23 mouse cellular contexts compared by ENCODE assay signal in the genomic region with DNA sequence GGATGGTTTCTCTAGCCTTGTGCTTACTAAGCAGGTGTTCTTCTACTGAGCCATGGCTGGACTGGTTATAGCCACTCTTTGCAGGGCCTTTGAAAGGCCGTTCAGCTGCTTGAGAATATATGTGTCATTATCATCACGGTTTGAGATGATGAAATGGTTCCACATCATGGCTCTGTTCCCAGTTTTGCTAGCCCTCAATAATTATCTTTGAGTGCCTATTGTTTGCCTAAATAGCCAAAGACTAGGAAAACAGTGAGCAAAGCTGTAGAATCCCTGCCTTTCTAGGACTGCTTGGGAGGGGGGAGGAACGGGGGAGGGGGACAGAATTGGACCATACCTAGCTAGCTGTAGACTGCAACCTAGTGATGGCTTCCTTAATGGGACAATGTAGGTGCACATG. TPM values are rescaled to one million over a fixed set of nuclear protein-coding genes. Genes with fewer than 3 reads are reported as not detected.
DNase-seq lines count a peak whose midpoint lies in the region; TF ChIP-seq lines count a peak whose summit lies in the region.
"Had no signal": no experiment of that assay in that cellular context is flagged by ENCODE, and none has a peak within 500 bp of the region (broad histone marks: within the 10 kb centered on the region; RNA-seq: fewer than 3 reads in every experiment).

No protein-coding gene starts in this region.

- peaks cover 23% of the 10 kb centered on the region for H3K4me1 ChIP-seq in heart, embryonic 10.5 days
- peaks cover 4% of the 10 kb centered on the region; the same call in 1 of the 2 replicates for H3K4me1 ChIP-seq in heart, adult 2 months (ENCODE audit: control insufficient read depth, insufficient read depth, low read length)
- H3K4me1 ChIP-seq in CH12.LX (ENCODE audit: control insufficient read depth in 1 of 2, insufficient read depth in 2 of 2), result peaks cover 19 to 20% of the 10 kb centered on the region in 2 experiments
- H3K4me1 ChIP-seq: midbrain, embryonic 15.5 days; neural tube, embryonic 15.5 days had no signal

- no peaks in the 10 kb centered on the region for H3K27me3 ChIP-seq in heart, embryonic 10.5 days (ENCODE audit: insufficient read depth, poor library complexity, severe bottlenecking)
- no peaks in the 10 kb centered on the region for H3K27me3 ChIP-seq in heart, adult 2 months (ENCODE audit: control insufficient read depth, insufficient read depth, low read length)
- no peaks in the 10 kb centered on the region for H3K27me3 ChIP-seq in CH12.LX (replicated peaks)
- H3K27me3 ChIP-seq: liver, embryonic 13.5 days; midbrain, embryonic 15.5 days; neural tube, embryonic 15.5 days had no signal

- dilution Hi-C loops in CH12.LX (cut with MboI; ENCODE audit: extremely low pct_ligation_motif_present, extremely low pct_unique_long_range_greater_than_20kb, low sequenced_read_pairs), result no loop called here

- no peaks in the 10 kb centered on the region for H3K36me3 ChIP-seq in heart, embryonic 10.5 days
- peaks cover 2% of the 10 kb centered on the region for H3K36me3 ChIP-seq in heart, adult 2 months (ENCODE audit: control insufficient read depth, insufficient read depth, low read length)
- no peaks in the 10 kb centered on the region for H3K36me3 ChIP-seq in CH12.LX (replicated peaks in 1 of 2; ENCODE audit: control insufficient read depth in 1 of 2, insufficient read depth in 1 of 2, low read length in 1 of 2)
- H3K36me3 ChIP-seq: liver, embryonic 13.5 days; midbrain, embryonic 15.5 days; neural tube, embryonic 15.5 days had no signal

- in situ Hi-C loops in CH12.LX (cut with MboI; ENCODE audit: low pct_ligation_motif_present, low pct_unique_long_range_greater_than_20kb, low sequenced_read_pairs), result no loop called here

- no peak for TF ChIP-seq EP300 in heart, adult 2 months (IDR thresholded peaks at IDR 0.05; ENCODE audit: insufficient read depth, low read depth, low read length)
- TF ChIP-seq EP300 in CH12.LX (IDR thresholded peaks at IDR 0.05; ENCODE audit: low read length), result no peak

- no peak overlapping the region for H3K4me3 ChIP-seq in heart, embryonic 10.5 days
- H3K4me3 ChIP-seq in heart, adult 2 months, result no peak overlapping the region
- H3K4me3 ChIP-seq in layer of hippocampus, adult 2 months, result no peak overlapping the region
- H3K4me3 ChIP-seq in CH12.LX (replicated peaks in 1 of 3; ENCODE audit: low read depth in 2 of 3, low read length in 2 of 3, poor library complexity in 1 of 3), result no peak overlapping the region
- H3K4me3 ChIP-seq: liver, embryonic 13.5 days; midbrain, embryonic 15.5 days; neural tube, embryonic 15.5 days had no signal

- 0 out of 2 replicates have a peak overlapping the region, but pooled peaks have one; percentile 16 for H3K4me2 ChIP-seq in CH12.LX (ENCODE audit: insufficient read depth, low read depth, poor library complexity, severe bottlenecking)
- H3K4me2 ChIP-seq: liver, embryonic 13.5 days; midbrain, embryonic 15.5 days; neural tube, embryonic 15.5 days had no signal

- H3K27ac ChIP-seq in heart, embryonic 10.5 days, result peak overlapping the region; percentile 82; the same call in 1 of the 2 replicates
- H3K27ac ChIP-seq in heart, adult 2 months, result no peak overlapping the region
- peak overlapping the region; percentile 69 for H3K27ac ChIP-seq in layer of hippocampus, adult 2 months
- no peak overlapping the region for H3K27ac ChIP-seq in CH12.LX (ENCODE audit: insufficient read depth, low read depth)
- H3K27ac ChIP-seq: hindbrain, postnatal 0 days; liver, embryonic 13.5 days; midbrain, embryonic 15.5 days; neural tube, embryonic 15.5 days; stomach, postnatal 0 days had no signal

- intact Hi-C loops in heart, adult 2 months (cut with DNase I), result no loop called here

- no peak for TF ChIP-seq RAD21 in CH12.LX (IDR thresholded peaks at IDR 0.05; ENCODE audit: low read depth, low read length)

- no peak for TF ChIP-seq CTCF in heart, adult 2 months (IDR thresholded peaks at IDR 0.05)
- TF ChIP-seq CTCF in layer of hippocampus, adult 2 months (conservative IDR thresholded peaks at IDR 0.05), result no peak
- TF ChIP-seq CTCF in CH12.LX (conservative IDR thresholded peaks at IDR 0.05 in 1 of 2, IDR thresholded peaks at IDR 0.05 in 1 of 2; ENCODE audit: low read depth in 2 of 2, low read length in 2 of 2), result no peak
- TF ChIP-seq CTCF in brain, embryonic 14.5 days (IDR thresholded peaks at IDR 0.05; ENCODE audit: borderline replicate concordance, extremely low read depth, insufficient read depth, insufficient read length), result no peak

- no peaks in the 10 kb centered on the region for H3K79me2 ChIP-seq in heart, adult 2 months (replicated peaks; ENCODE audit: control insufficient read depth, insufficient read depth, low read length)
- no peaks in the 10 kb centered on the region for H3K79me2 ChIP-seq in CH12.LX (replicated peaks; ENCODE audit: control insufficient read depth, extremely low read depth, insufficient read depth, poor library complexity, severe bottlenecking)

- no peak for TF ChIP-seq POLR2A in heart, adult 2 months (IDR thresholded peaks at IDR 0.05; ENCODE audit: insufficient read depth, low read depth, low read length)
- TF ChIP-seq POLR2A in CH12.LX (IDR thresholded peaks at IDR 0.05; ENCODE audit: low read depth, low read length), result no peak
- no peak for TF ChIP-seq POLR2A in brain, embryonic 14.5 days (IDR thresholded peaks at IDR 0.05; ENCODE audit: borderline replicate concordance, extremely low read depth, insufficient read depth, insufficient read length, poor library complexity, severe bottlenecking)

- H3K9me3 ChIP-seq in heart, embryonic 10.5 days, result no peaks in the 10 kb centered on the region
- no peaks in the 10 kb centered on the region for H3K9me3 ChIP-seq in CH12.LX (replicated peaks; ENCODE audit: low read length)
- H3K9me3 ChIP-seq: liver, embryonic 13.5 days; midbrain, embryonic 15.5 days; neural tube, embryonic 15.5 days had no signal

- no peak for DNase-seq in heart, embryonic 10.5 days (ENCODE audit: low spot score)
- DNase-seq in heart, adult 2 months, result no peak
- no peak for DNase-seq in layer of hippocampus, adult 2 months (ENCODE audit: low spot score in 2 of 2)
- DNase-seq in layer of hippocampus, postnatal 10 days (ENCODE audit: low spot score in 2 of 2), result no peak
- DNase-seq in CH12.LX (ENCODE audit: extremely low read depth), result no peak
- DNase-seq in brain, embryonic 14.5 days (ENCODE audit: low read depth), result peak; percentile 59
- no peak for DNase-seq in adrenal gland, adult (ENCODE audit: inconsistent age in 2 of 2, low spot score in 1 of 2)
- DNase-seq in frontal cortex, adult 2 months (ENCODE audit: extremely low spot score in 1 of 2, low spot score in 1 of 2), result no peak
- DNase-seq: adrenal gland, postnatal 25 days; B cell, adult 2 months; cerebellum, adult 11 months; cerebellum, adult 9-11 months; gastrocnemius, postnatal 36 days; kidney, postnatal 25 days; liver, embryonic 13.5 days; lung, adult 2 months; lung, postnatal 36 days; right cerebral cortex, postnatal 14 days; thymus, adult 2 months had no signal

- WGBS in heart, embryonic 10.5 days, result 84% methylated on average over 3 of the region's 3 CpGs
- WGBS in heart, adult 2 months, result 50% methylated on average over 3 of the region's 3 CpGs

- no peak overlapping the region for H3K9ac ChIP-seq in heart, adult 2 months (ENCODE audit: low read depth, low read length)
- no peak overlapping the region for H3K9ac ChIP-seq in CH12.LX (ENCODE audit: insufficient read depth, low read depth)
- H3K9ac ChIP-seq: liver, embryonic 13.5 days; midbrain, embryonic 15.5 days; neural tube, embryonic 15.5 days had no signal

TF ChIP-seq in CH12.LX, 34 proteins besides CTCF, POLR2A, EP300 and RAD21:
- TF ChIP-seq POLR2AphosphoS2 (IDR thresholded peaks at IDR 0.05; ENCODE audit: low read depth, low read length), result no peak
- no peak for TF ChIP-seq GABPA (IDR thresholded peaks at IDR 0.05; ENCODE audit: insufficient replicate concordance, low read depth, low read length)
- TF ChIP-seq MAFK (IDR thresholded peaks at IDR 0.05; ENCODE audit: insufficient replicate concordance, low read length), result no peak
- no peak for TF ChIP-seq ZNF384 (IDR thresholded peaks at IDR 0.05; ENCODE audit: low read depth, low read length)
- TF ChIP-seq MAZ (IDR thresholded peaks at IDR 0.05; ENCODE audit: low read depth, low read length), result no peak
- TF ChIP-seq RCOR1 (conservative IDR thresholded peaks at IDR 0.05; ENCODE audit: low read depth, low read length), result no peak
- TF ChIP-seq SIN3A (IDR thresholded peaks at IDR 0.05; ENCODE audit: low read length), result no peak

RNA-seq across cellular contexts. Expression of a gene that starts 48.5 kb away (rescaled TPM):
- 23.7 and 25.6 TPM in 2 replicates for polyA plus RNA-seq in heart, embryonic 10.5 days (2016; fragmentation: Nextera tagmentation; extraction: Ambion mirVana)
- total RNA-seq in heart, adult 2 months (2021), result 10 to 100 TPM; 34.6 to 38.9 TPM
- 24.9 and 27.1 TPM in 2 replicates for polyA plus RNA-seq in heart, adult 2 months (2012; rRNA removed)
- 10 to 100 TPM; 44.4 to 46.5 TPM for total RNA-seq in layer of hippocampus, adult 2 months (2021)
- 10 to 100 TPM; 44.6 to 46.9 TPM for total RNA-seq in layer of hippocampus, postnatal 10 days (2021)
- 3.9 and 4.2 TPM in 2 replicates for total RNA-seq in CH12.LX (2012; rRNA removed)
- total RNA-seq in CH12.LX (2014; rRNA removed), result 8.3 and 9.1 TPM in 2 replicates
- 11.9 and 16.2 TPM in 2 replicates for polyA plus RNA-seq in CH12.LX (2012; ENCODE audit: insufficient read length, low read depth)
- polyA plus RNA-seq in brain, embryonic 14.5 days (2012; rRNA removed), result 34.6 and 35.8 TPM in 2 replicates
- 40.5 and 41.4 TPM in 2 replicates for polyA plus RNA-seq in frontal cortex, adult 2 months (2012; rRNA removed)

RNA-seq across cellular contexts. Expression of a gene that starts 52.1 kb away (rescaled TPM):
- polyA plus RNA-seq in heart, embryonic 10.5 days (2016; fragmentation: Nextera tagmentation; extraction: Ambion mirVana), result 258 and 291 TPM in 2 replicates
- 100 to 1,000 TPM; 109 to 111 TPM for total RNA-seq in heart, adult 2 months (2021)
- 15.9 and 34.6 TPM in 2 replicates for polyA plus RNA-seq in heart, adult 2 months (2012; rRNA removed)
- 100 to 1,000 TPM; 263 to 265 TPM for total RNA-seq in layer of hippocampus, adult 2 months (2021)
- 100 to 1,000 TPM; 268 to 271 TPM for total RNA-seq in layer of hippocampus, postnatal 10 days (2021)
- total RNA-seq in CH12.LX (2012; rRNA removed) (77.9 and 95.6 TPM in 2 replicates), CH12.LX (2014; rRNA removed) (288 and 331 TPM in 2 replicates)
- polyA plus RNA-seq in CH12.LX (2012; ENCODE audit: insufficient read length, low read depth), result 161 and 170 TPM in 2 replicates
- 82.5 and 112 TPM in 2 replicates for polyA plus RNA-seq in brain, embryonic 14.5 days (2012; rRNA removed)
- 244 and 267 TPM in 2 replicates for polyA plus RNA-seq in frontal cortex, adult 2 months (2012; rRNA removed)

Comparison
In these comparisons a context has a peak if more than half of its experiments do, and no peak if none do; other contexts are left out.
1. H3K27ac ChIP-seq: peak in heart, embryonic 10.5 days (single experiment) and layer of hippocampus, adult 2 months (single experiment); none in heart, adult 2 months (single experiment) and CH12.LX (single experiment).